Mouse (Mus musculus) right cerebral cortex, postnatal 25 days (tissue): ENCODE data around the gene Hspb9.

Experiments
- DNase-seq: peaks from one replicate; pipeline ENCODE4 v3.0.0; 2022

The Hspb9 gene

GRCm38 (mm10) chr11:100709201-100709810 is 4.3 kb upstream of the Hspb9 start:
- DNase-seq, result no peak

- DNase-seq, result no peak
Observed at GRCm38 (mm10) chr11:100710528-100710927, 3.1 kb upstream of the Hspb9 start.

- no peak for DNase-seq
Observed at GRCm38 (mm10) chr11:100710977-100711376, 2.7 kb upstream of the Hspb9 start.

- DNase-seq, result peak; percentile 87
Observed at GRCm38 (mm10) chr11:100711783-100712615, 1.7 kb upstream of the Hspb9 start, which contains the start of gene Kat2a. Gene Kat2a (minus strand): TSS chr11:100712465.

GRCm38 (mm10) chr11:100713174-100713573 is 476 bp upstream of the Hspb9 start:
- no peak for DNase-seq

GRCm38 (mm10) chr11:100714534-100714915 is 875 bp downstream of the Hspb9 start:
- DNase-seq, result peak; percentile 68

GRCm38 (mm10) chr11:100714948-100715347 is 1.3 kb downstream of the Hspb9 start:
- no peak for DNase-seq

GRCm38 (mm10) chr11:100716649-100717048 is 3.0 kb downstream of the Hspb9 start:
- DNase-seq, result no peak

- DNase-seq, result no peak
Observed at GRCm38 (mm10) chr11:100718462-100718861, 4.8 kb downstream of the Hspb9 start.

- DNase-seq, result no peak
Observed at GRCm38 (mm10) chr11:100718866-100719265, 5.2 kb downstream of the Hspb9 start.

GRCm38 (mm10) chr11:100719312-100719711 is 5.7 kb downstream of the Hspb9 start:
- DNase-seq, result no peak

GRCm38 (mm10) chr11:100719893-100720292 is 6.2 kb downstream of the Hspb9 start:
- DNase-seq, result no peak

GRCm38 (mm10) chr11:100720345-100720744 is 6.7 kb downstream of the Hspb9 start:
- DNase-seq, result no peak

GRCm38 (mm10) chr11:100721254-100721653 is 7.6 kb downstream of the Hspb9 start:
- DNase-seq, result no peak

- no peak for DNase-seq
Observed at GRCm38 (mm10) chr11:100721776-100722492, 8.3 kb downstream of the Hspb9 start.

- no peak for DNase-seq
Observed at GRCm38 (mm10) chr11:100722493-100723028, 8.9 kb downstream of the Hspb9 start.

GRCm38 (mm10) chr11:100724919-100725512 is 11.4 kb downstream of the Hspb9 start:
- no peak for DNase-seq

GRCm38 (mm10) chr11:100727201-100727600 is 13.6 kb downstream of the Hspb9 start:
- no peak for DNase-seq

- DNase-seq, result no peak
Observed at GRCm38 (mm10) chr11:100728601-100729000, 15.0 kb downstream of the Hspb9 start.

GRCm38 (mm10) chr11:100729976-100730375 is 16.3 kb downstream of the Hspb9 start:
- no peak for DNase-seq

GRCm38 (mm10) chr11:100730477-100731205 is 17.0 kb downstream of the Hspb9 start:
- DNase-seq, result no peak
